Mouse (Mus musculus) midbrain, embryonic 16.5 days (tissue): ENCODE results near the gene Foxk2. TPM values are rescaled to one million over a fixed set of nuclear protein-coding genes. Genes with fewer than 3 reads are reported as not detected.
"Not testable (repeated sequence)": the region's sequence is repeated elsewhere in the genome, so short reads cannot be mapped to it uniquely, and the experiment has no call there.

Source experiments
- ATAC-seq: fragments of 200-750 bp; cut with Nextera tagmentation; 2 replicates; pipeline ENCODE4 v1.8.0; 2017; ENCODE audit warnings: moderate TSS enrichment
- H3K27ac ChIP-seq: fragments of 300-500 bp; sonication (generic); 2 replicates; pipeline ENCODE4 v1.5.1; 2014; ENCODE audit warnings: mild to moderate bottlenecking, low read length, mixed read lengths
- H3K27me3 ChIP-seq: fragments of 300-500 bp; sonication (generic); 2 replicates; pipeline ENCODE4 v1.6.1; 2014; ENCODE audit warnings: low read depth, low read length, mixed read lengths; ENCODE audit not compliant: control insufficient read depth, insufficient read depth
- H3K36me3 ChIP-seq: fragments of 300-500 bp; sonication (generic); 2 replicates; pipeline ENCODE4 v1.6.1; 2014; ENCODE audit warnings: mild to moderate bottlenecking, low read length, moderate library complexity, mixed read lengths; ENCODE audit not compliant: control insufficient read depth, insufficient read depth
- H3K4me1 ChIP-seq: fragments of 300-500 bp; sonication (generic); 2 replicates; pipeline ENCODE4 v1.6.1; 2014; ENCODE audit warnings: mild to moderate bottlenecking, low read length, mixed read lengths; ENCODE audit not compliant: control insufficient read depth, insufficient read depth
- H3K4me2 ChIP-seq: fragments of 300-500 bp; sonication (generic); 2 replicates; pipeline ENCODE4 v1.6.1; 2014; ENCODE audit warnings: mild to moderate bottlenecking, low read length, mixed read lengths
- H3K4me3 ChIP-seq: fragments of 300-500 bp; sonication (generic); 2 replicates; pipeline ENCODE4 v1.5.1; 2014; ENCODE audit warnings: low read depth, mild to moderate bottlenecking, low read length, moderate library complexity, mixed read lengths
- H3K9ac ChIP-seq: fragments of 300-500 bp; sonication (generic); 2 replicates; pipeline ENCODE4 v1.6.1; 2014; ENCODE audit warnings: low read depth, low read length, mixed read lengths
- H3K9me3 ChIP-seq: fragments of 300-500 bp; sonication (generic); replicated peaks from 2 replicates; pipeline ENCODE4 v1.6.1; 2014; ENCODE audit warnings: mild to moderate bottlenecking, low read length, mixed read lengths; ENCODE audit not compliant: control insufficient read depth, poor library complexity, severe bottlenecking
- WGBS: fragments of 180-500 bp; shearing (Covaris S2); extraction: QIAGEN DNeasy Blood & Tissue Kit; methylation state at CpG from one replicate; pipeline ENCODE4 v1.1.7; 2014; 5-methylcytosine and 5-hydroxymethylcytosine counted together
- polyA plus RNA-seq: library from polyadenylated mRNA; unstranded; fragments of >200 nt; fragmentation: Nextera tagmentation; extraction: Ambion mirVana; gene quantifications from 2 replicates; pipeline ENCODE4 v1.2.1, GENCODE M21; 2015

Foxk2 gene
- polyA plus RNA-seq, 1 experiment from 2014 or later = 11.6 TPM

DNA sequence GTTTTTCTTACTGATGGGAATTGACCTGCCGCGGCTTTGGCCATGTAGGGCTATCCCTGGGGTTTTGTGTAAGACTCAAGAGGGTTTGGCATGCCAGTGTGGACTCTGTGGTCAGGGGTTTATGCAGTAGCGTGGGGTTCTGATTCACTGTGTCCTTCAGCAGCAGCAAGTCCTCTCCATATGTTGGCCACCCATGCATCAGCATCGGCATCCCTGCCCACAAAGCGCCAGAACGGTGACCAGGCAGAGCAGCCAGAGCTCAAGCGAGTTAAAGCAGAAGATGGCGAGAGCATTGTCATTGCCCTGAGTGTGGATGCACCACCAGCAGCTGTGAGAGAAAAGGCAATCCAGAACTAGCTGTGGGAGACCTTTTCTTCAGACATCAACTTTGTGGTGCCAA, 46.8 kb downstream of the Foxk2 start:
- Histone ChIP-seq H3K4me1 (no peaks in the 10 kb centered on the region), H3K27ac (no peak overlapping the region), H3K36me3 (peaks cover 30% of the 10 kb centered on the region), H3K9ac (no peak overlapping the region), H3K4me2 (no peak overlapping the region), H3K27me3 (no peaks in the 10 kb centered on the region), H3K4me3 (no peak overlapping the region), H3K9me3 (0 out of 2 replicates have a peak, but pooled peaks cover 4% of the 10 kb centered on the region)
- ATAC-seq = no peak
- WGBS = 98% methylated on average over 8 of the region's 8 CpGs

DNA sequence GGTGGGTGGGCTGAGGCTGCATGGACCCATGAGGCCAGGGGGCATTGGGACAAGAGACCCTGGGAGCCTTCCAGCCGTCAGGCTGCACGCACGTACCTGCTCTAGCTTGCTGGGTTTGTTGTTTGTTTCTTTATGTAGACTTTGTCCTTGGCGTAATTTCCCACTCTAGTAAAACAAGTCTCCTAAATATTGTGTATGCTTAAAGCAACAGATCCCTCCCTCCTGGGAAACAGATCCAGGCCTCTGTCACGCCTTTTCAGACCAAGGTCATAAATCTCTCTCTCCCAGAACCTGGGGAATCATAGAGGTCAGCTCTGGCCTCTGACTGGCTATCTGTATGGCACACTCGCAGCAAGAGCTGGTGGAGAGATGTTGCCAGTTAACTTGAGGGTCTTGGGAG, 47.9 kb downstream of the Foxk2 start:
- not testable (repeated sequence) for H3K9ac ChIP-seq, H3K9me3 ChIP-seq, ATAC-seq, H3K4me2 ChIP-seq, H3K27ac ChIP-seq, H3K4me1 ChIP-seq, H3K4me3 ChIP-seq, H3K27me3 ChIP-seq
- WGBS = 97% methylated on average over 6 of the region's 6 CpGs
- H3K36me3 ChIP-seq = peaks cover 27% of the 10 kb centered on the region

DNA sequence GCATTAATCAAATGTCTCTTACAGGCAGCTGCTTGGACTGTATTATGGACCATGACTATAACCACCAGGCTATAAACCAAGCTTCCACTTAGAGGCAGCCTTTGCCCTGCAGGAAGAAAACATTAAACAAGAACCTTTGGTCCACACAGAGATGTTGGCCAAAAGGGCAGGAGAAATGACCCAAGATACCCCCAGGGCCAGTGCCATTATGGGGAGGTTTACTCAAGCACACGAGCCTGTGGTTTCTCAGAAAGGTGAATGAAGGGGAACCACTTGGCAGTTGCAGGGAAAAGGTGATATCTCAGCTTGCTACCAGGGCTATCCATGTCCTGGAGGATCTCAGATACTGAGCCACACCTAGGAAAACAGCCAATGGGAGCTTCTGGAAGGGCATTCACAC, 66.2 kb downstream of the Foxk2 start:
- H3K27ac ChIP-seq = no peak overlapping the region
- no peak overlapping the region for H3K4me3 ChIP-seq
- H3K4me1 ChIP-seq = no peaks in the 10 kb centered on the region
- peaks cover 21% of the 10 kb centered on the region for H3K36me3 ChIP-seq
- H3K4me2 ChIP-seq = no peak overlapping the region
- no peak for ATAC-seq
- H3K27me3 ChIP-seq = no peaks in the 10 kb centered on the region
- 73% methylated on average over 1 of the region's 1 CpGs for WGBS
- no peaks in the 10 kb centered on the region for H3K9me3 ChIP-seq
- no peak overlapping the region for H3K9ac ChIP-seq

DNA sequence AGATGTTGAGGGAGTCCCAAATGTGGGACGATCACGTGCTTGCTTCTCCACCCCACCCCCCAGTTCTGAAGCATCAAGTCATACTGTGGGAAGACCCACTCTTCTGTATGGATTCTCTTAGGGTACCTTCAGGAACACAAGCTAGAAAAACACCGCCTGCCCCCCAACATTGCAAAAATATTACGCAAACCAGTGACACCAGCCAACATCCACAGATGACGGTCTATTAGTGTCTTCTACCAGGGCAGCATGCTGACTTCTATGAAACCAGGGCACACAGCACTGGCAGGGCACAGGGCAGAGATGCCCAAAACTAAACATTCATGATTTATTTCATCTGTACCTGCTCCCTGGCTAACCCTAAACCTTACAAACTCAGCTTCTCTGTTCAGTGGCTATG, 66.9 kb downstream of the Foxk2 start:
- no peak for ATAC-seq
- H3K36me3 ChIP-seq = peaks cover 21% of the 10 kb centered on the region
- H3K4me3 ChIP-seq = no peak overlapping the region

DNA sequence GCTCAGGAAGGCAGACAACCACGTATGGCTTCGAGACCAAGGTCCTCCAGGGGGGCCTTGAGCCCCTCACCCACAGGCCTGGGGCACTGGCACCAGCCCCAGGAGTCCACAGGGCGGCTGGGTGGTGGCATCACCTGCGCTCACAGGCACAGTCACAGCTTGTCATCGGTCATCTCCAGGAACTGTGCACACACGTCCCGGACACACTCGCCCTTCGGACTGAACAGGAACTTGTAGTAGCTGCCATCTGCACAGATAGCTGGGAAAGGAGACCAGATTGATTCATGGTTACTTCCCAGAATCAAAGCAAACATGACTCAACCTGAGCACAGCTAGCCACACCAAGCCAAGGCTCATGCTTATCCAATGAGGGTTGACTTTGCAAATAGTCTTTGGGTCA, 68.4 kb downstream of the Foxk2 start:
- WGBS = 98% methylated on average over 9 of the region's 9 CpGs
- H3K27ac ChIP-seq = no peak overlapping the region
- H3K9me3 ChIP-seq = no peaks in the 10 kb centered on the region
- ATAC-seq = no peak
- H3K36me3 ChIP-seq = peaks cover 23% of the 10 kb centered on the region
- H3K4me2 ChIP-seq = no peak overlapping the region
- no peaks in the 10 kb centered on the region for H3K4me1 ChIP-seq
- H3K9ac ChIP-seq = no peak overlapping the region
- H3K4me3 ChIP-seq = no peak overlapping the region
- no peaks in the 10 kb centered on the region for H3K27me3 ChIP-seq

More for the DNA sequence above, 66.9 kb downstream of the Foxk2 start:
- H3K9me3 ChIP-seq = no peaks in the 10 kb centered on the region
- 94% methylated on average over 5 of the region's 5 CpGs for WGBS
- no peak overlapping the region for H3K9ac ChIP-seq
- no peaks in the 10 kb centered on the region for H3K27me3 ChIP-seq
- no peak overlapping the region for H3K27ac ChIP-seq
- no peak overlapping the region for H3K4me2 ChIP-seq
- no peaks in the 10 kb centered on the region for H3K4me1 ChIP-seq

DNA sequence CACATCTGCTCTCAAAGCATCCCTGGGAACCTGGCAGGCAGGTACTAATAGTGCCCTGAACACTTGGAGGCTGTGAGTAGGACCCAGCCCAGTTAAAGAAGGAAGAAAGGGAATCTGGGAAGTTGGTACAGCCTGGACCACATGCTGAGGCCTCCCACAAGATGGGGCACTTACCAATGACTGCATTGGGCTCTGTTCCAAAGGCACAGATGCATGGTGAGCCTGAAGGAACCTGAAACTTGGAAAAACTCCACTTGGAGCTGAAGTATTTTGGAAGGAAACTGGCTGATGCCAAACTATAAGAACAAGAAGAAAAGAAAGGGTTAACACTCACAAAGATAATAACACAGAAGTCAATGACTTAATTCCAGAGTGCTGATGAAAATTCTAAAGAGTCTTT, 68.8 kb downstream of the Foxk2 start:
- Histone ChIP-seq H3K4me2 (no peak overlapping the region), H3K36me3 (peaks cover 23% of the 10 kb centered on the region), H3K27ac (no peak overlapping the region), H3K9me3 (no peaks in the 10 kb centered on the region), H3K4me1 (no peaks in the 10 kb centered on the region), H3K4me3 (no peak overlapping the region), H3K9ac (no peak overlapping the region), H3K27me3 (no peaks in the 10 kb centered on the region)
- no peak for ATAC-seq

DNA sequence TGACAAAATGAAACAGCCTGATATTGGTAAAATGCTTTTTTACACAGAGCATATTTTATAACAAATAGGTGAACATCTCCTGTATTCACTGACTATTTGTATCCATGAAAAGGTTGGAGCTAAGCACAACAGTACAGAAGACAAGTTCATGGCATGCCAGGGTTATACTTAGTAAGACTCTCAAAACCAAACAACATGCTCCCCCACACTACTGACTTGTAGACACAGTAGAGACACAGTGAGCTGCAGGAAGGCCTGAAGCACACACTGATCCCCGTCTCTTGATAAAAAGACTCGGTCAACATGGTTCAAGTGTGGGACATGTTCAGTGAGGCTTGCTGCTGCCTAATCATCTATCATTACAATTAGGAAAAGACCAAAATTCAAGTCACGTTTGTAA, 71.9 kb downstream of the Foxk2 start:
- H3K27me3 ChIP-seq = no peaks in the 10 kb centered on the region
- H3K27ac ChIP-seq = no peak overlapping the region
- ATAC-seq = no peak
- WGBS = 95% methylated on average over 3 of the region's 3 CpGs
- H3K9me3 ChIP-seq = no peaks in the 10 kb centered on the region
- no peak overlapping the region for H3K4me3 ChIP-seq
- H3K36me3 ChIP-seq = peaks cover 36% of the 10 kb centered on the region
- no peak overlapping the region for H3K9ac ChIP-seq
- no peaks in the 10 kb centered on the region for H3K4me1 ChIP-seq
- no peak overlapping the region for H3K4me2 ChIP-seq

DNA sequence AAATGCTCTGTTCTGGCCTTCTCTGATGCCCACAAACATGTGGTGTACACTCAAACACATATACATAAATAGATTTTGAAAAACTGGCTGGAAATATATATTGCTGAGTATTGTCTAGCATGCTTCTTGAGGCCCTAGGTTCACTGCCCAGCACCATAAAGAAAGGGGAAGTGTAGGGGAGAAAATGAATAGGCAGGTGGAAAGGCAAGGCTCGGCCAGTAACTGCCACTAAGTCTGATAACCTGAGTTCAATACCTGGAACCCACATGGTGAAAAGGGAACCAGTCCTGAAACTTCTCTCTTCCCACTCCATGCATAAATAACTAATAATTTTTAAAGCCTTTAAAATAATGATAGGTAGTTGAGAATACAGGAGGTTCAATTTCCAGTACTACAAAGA, 79.9 kb downstream of the Foxk2 start:
- 91% methylated on average over 1 of the region's 1 CpGs for WGBS
- ATAC-seq = no peak
- Histone ChIP-seq H3K9ac (no peak overlapping the region), H3K27me3 (no peaks in the 10 kb centered on the region), H3K4me2 (no peak overlapping the region), H3K4me3 (no peak overlapping the region), H3K36me3 (peaks cover 11% of the 10 kb centered on the region; the same call in 1 of the 2 replicates), H3K27ac (no peak overlapping the region), H3K4me1 (no peaks in the 10 kb centered on the region), H3K9me3 (no peaks in the 10 kb centered on the region)

DNA sequence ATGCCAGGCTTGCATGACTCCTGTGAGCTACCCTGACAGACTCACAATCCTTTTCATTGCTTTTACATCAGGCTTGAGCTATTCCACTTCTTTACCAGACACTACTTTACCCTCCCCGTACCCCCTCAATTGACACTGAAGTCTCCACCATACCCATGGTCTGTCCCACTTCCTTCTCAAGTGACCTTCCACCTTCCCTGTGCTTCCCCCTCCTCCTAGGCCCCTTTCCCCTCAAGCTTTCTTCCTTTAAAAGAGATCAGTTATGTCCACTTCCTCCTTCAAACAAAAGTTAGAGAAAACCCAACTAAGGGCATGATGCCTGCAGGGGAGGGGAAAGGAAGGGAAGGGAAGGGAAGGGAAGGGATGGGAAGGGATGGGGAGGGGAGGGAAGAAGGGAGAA, 80.5 kb downstream of the Foxk2 start:
- no peaks in the 10 kb centered on the region for H3K9me3 ChIP-seq
- H3K4me3 ChIP-seq = no peak overlapping the region
- no peak for ATAC-seq
- H3K4me1 ChIP-seq = no peaks in the 10 kb centered on the region
- peaks cover 8% of the 10 kb centered on the region; the same call in 1 of the 2 replicates for H3K36me3 ChIP-seq
- WGBS = 100% methylated on average over 1 of the region's 1 CpGs
- no peak overlapping the region for H3K9ac ChIP-seq
- no peaks in the 10 kb centered on the region for H3K27me3 ChIP-seq
- H3K4me2 ChIP-seq = no peak overlapping the region
- H3K27ac ChIP-seq = no peak overlapping the region

DNA sequence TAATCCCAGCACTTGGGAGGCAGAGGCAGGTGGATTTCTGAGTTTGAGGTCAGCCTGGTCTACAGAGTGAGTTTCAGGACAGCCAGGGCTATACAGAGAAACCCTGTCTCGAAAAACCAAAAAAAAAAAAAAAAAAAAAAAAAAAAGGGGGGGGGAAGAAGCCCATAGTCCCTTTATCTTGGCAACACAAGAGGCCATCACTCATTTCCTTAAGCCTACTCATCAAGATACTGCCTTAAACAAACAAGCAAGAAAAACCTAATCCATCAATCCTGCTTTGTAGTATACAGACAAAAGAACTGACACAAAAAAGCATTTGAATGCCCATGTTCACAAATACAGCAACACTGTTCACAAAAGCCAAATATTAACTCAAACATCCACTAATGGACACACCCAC, 82.6 kb downstream of the Foxk2 start:
- not testable (repeated sequence) for H3K36me3 ChIP-seq, H3K27me3 ChIP-seq, H3K9ac ChIP-seq, H3K27ac ChIP-seq, ATAC-seq, H3K4me2 ChIP-seq, H3K4me3 ChIP-seq, H3K9me3 ChIP-seq, H3K4me1 ChIP-seq
- WGBS = no CpG with 5 or more reads among the region's 1 CpGs
